Mouse (Mus musculus) heart, adult 2 months (tissue): ENCODE data around the gene Hsd17b11.

Source experiments
- CTCF ChIP-seq: fragments of 200-600 bp; IDR thresholded peaks from 2 replicates; pipeline ENCODE4 v1.8.1; 2022; ENCODE audit warnings: antibody characterized with exemption, mild to moderate bottlenecking, moderate library complexity
- EP300 ChIP-seq: fragments of 200-500 bp; IDR thresholded peaks from 2 replicates; pipeline ENCODE4 v1.6.1; 2011; ENCODE audit warnings: low read depth, low read length, control low read depth; ENCODE audit not compliant: insufficient read depth
- POLR2A ChIP-seq: fragments of 200-500 bp; IDR thresholded peaks from 2 replicates; pipeline ENCODE4 v1.6.1; 2011; ENCODE audit warnings: mild to moderate bottlenecking, low read depth, low read length, control low read depth; ENCODE audit not compliant: insufficient read depth

GRCm38 (mm10) chr5:103994669-103995068 lies 27.1 kb downstream of the Hsd17b11 start:
- TF ChIP-seq POLR2A (no peak), CTCF (no peak), EP300 (no peak)
